Mouse (Mus musculus) C2C12 (cell line): ENCODE data around the gene Tpcn2. TPM values are rescaled to one million over a fixed set of nuclear protein-coding genes. Genes with fewer than 3 reads are reported as not detected.

ENCODE experiments used
- H3K27me3 ChIP-seq: one replicate; pipeline ENCODE4 v1.6.1; 2011; ENCODE audit not compliant: control insufficient read depth, insufficient read depth, insufficient read length
- H3K36me3 ChIP-seq: one replicate; pipeline ENCODE4 v1.6.1; 2011; ENCODE audit not compliant: control insufficient read depth, insufficient read depth
- H3K4me3 ChIP-seq: one replicate; pipeline ENCODE4 v1.5.1; 2011; ENCODE audit warnings: mild to moderate bottlenecking, control low read depth; ENCODE audit not compliant: poor library complexity, insufficient read depth, severe bottlenecking
- H3K79me2 ChIP-seq: one replicate; pipeline ENCODE4 v1.6.1; 2011; ENCODE audit not compliant: control insufficient read depth, insufficient read depth
- H3K79me3 ChIP-seq: one replicate; pipeline ENCODE4 v1.6.1; 2011; ENCODE audit warnings: low read depth, control low read depth
- H3ac ChIP-seq: one replicate; pipeline ENCODE3; 2011; ENCODE audit warnings: low read depth; ENCODE audit not compliant: control insufficient read depth, insufficient read length
- CEBPB ChIP-seq: IDR thresholded peaks from one replicate; pipeline ENCODE4 v1.6.1; 2011; ENCODE audit warnings: low read depth, mild to moderate bottlenecking, control low read depth, moderate library complexity
- CTCF ChIP-seq: IDR thresholded peaks from one replicate; pipeline ENCODE4 v1.5.1; 2011; ENCODE audit not compliant: control insufficient read depth, insufficient read depth, insufficient read length
- FOSL1 ChIP-seq: IDR thresholded peaks from one replicate; pipeline ENCODE4 v1.8.0; 2011; ENCODE audit warnings: mild to moderate bottlenecking, low read length; ENCODE audit not compliant: poor library complexity, insufficient read depth, severe bottlenecking
- MAX ChIP-seq: IDR thresholded peaks from one replicate; pipeline ENCODE4 v1.6.1; 2011; ENCODE audit warnings: mild to moderate bottlenecking, control low read depth
- MYOD1 ChIP-seq: IDR thresholded peaks from one replicate; pipeline ENCODE4 v1.6.1; 2011; ENCODE audit warnings: low read depth; ENCODE audit not compliant: control insufficient read depth, insufficient read length
- MYOG ChIP-seq: IDR thresholded peaks from one replicate; pipeline ENCODE4 v1.6.1; 2011; ENCODE audit not compliant: control insufficient read depth, insufficient read length; ENCODE audit errors: extremely low read depth
- USF1 ChIP-seq: IDR thresholded peaks from one replicate; pipeline ENCODE4 v1.6.1; 2011; ENCODE audit warnings: low read depth, mild to moderate bottlenecking, control low read depth, moderate library complexity
- polyA plus RNA-seq: library from polyadenylated mRNA; unstranded; fragments of >200 nt; fragmentation: generic; extraction: Trizol; gene quantifications from one replicate; pipeline ENCODE4 v1.2.1, GENCODE M21; 2012; ENCODE audit warnings: missing spikeins

Gene Tpcn2
- polyA plus RNA-seq, 1 experiment, result 5.2 TPM

DNA sequence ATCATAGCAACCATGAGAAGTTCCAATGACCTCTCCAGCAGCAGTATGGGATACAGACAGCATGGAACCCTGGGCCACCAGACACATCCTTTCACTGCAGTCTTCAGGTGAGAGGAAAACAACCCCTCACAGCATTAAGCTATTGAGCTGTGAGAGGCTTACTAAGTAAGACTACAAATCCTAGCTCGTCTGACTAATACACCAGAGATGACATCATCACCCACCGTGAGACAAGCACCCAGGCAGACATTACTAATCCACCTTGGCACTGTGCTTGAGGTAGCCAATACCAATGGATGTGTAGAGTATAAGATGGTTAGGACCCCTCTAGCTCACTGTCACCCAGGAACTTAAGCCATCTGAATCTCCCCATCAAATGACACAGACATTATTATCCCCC lies 143.2 kb downstream of the Tpcn2 start:
- Histone ChIP-seq H3K27me3 (no peaks in the 10 kb centered on the region), H3K36me3 (no peaks in the 10 kb centered on the region), H3K79me2 (no peaks in the 10 kb centered on the region), H3K79me3 (no peaks in the 10 kb centered on the region), H3ac (no peak overlapping the region), H3K4me3 (no peak overlapping the region)
- no peak for TF ChIP-seq FOSL1
- TF ChIP-seq USF1, result no peak
- TF ChIP-seq MAX, result no peak
- no peak for TF ChIP-seq MYOG
- TF ChIP-seq MYOD1, result no peak
- no peak for TF ChIP-seq CEBPB
- no peak for TF ChIP-seq CTCF

DNA sequence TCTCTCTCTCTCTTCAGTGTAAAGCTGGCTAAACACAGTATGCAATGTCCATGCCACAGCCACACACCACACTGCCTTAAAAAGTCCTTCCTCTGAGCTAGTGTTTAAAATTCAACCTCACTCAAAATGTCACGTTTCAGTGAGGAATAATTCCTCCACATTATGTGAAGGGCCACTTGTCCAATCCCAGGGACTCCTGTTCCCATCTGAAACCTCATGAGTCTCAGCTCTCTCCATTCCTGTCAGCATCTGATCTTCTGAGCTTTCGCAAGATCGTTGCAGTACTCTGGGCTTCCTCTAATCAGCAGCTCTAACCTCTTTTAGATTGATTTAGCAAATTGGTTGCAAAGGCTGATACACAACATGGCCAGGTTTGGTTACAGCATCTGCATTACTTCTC lies 144.2 kb downstream of the Tpcn2 start:
- Histone ChIP-seq H3K4me3 (no peak overlapping the region), H3K79me3 (no peaks in the 10 kb centered on the region), H3ac (no peak overlapping the region), H3K79me2 (no peaks in the 10 kb centered on the region), H3K36me3 (no peaks in the 10 kb centered on the region), H3K27me3 (no peaks in the 10 kb centered on the region)
- no peak for TF ChIP-seq CTCF
- no peak for TF ChIP-seq MAX
- no peak for TF ChIP-seq MYOD1
- TF ChIP-seq CEBPB, result no peak
- TF ChIP-seq USF1, result no peak

DNA sequence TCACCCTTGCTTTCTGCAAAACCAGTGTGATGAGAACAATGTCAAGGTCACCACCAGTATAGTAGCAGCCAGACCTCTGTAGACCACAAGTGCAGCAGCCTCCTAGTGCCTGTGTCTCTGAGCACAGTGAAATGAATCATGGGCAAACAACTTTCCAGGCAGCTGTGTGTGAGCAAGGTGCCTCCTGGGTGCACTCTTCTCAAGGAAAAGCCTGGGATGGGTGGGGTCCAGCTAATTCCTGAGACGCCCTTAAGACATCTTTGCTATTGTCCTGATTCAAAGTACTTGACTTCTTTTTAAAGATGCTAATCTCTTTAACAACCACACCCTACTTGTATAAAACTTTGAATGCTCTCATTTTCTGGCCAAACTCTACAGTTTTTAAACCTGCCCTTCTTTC lies 144.7 kb downstream of the Tpcn2 start:
- TF ChIP-seq CTCF, result no peak
- no peak for TF ChIP-seq MYOG
- TF ChIP-seq MAX, result no peak
- TF ChIP-seq FOSL1, result no peak
- no peak for TF ChIP-seq CEBPB
- no peak for TF ChIP-seq MYOD1
- TF ChIP-seq USF1, result no peak
- no peaks in the 10 kb centered on the region for H3K79me3 ChIP-seq

DNA sequence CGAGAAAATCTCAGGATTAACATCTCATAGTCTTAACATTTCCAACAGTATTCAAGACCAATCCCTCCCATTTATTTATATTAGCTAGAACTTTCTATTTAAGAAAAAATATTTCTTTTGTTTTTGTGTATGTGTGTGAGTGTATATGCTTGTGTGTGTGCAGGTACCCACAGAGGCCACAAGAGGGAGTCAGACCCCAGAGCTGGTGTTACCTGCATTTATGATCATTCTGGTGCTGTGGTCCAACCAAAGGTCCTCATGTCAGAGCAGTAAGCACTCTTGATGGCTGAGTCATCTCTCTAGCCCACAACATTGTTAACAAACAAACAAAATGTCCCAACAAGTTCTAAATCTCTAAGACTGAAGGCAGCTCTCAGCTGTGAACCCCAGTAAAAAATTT lies 145.9 kb downstream of the Tpcn2 start:
- Histone ChIP-seq H3K79me2 (no peaks in the 10 kb centered on the region), H3K4me3 (no peak overlapping the region), H3K36me3 (no peaks in the 10 kb centered on the region), H3ac (no peak overlapping the region), H3K27me3 (no peaks in the 10 kb centered on the region), H3K79me3 (no peaks in the 10 kb centered on the region)
- TF ChIP-seq MYOG (no peak), FOSL1 (no peak), USF1 (no peak), MAX (no peak), CEBPB (no peak), MYOD1 (no peak), CTCF (no peak)

More for the DNA sequence above, 144.7 kb downstream of the Tpcn2 start:
- no peak overlapping the region for H3K4me3 ChIP-seq
- no peaks in the 10 kb centered on the region for H3K79me2 ChIP-seq
- no peaks in the 10 kb centered on the region for H3K27me3 ChIP-seq
- H3K36me3 ChIP-seq, result no peaks in the 10 kb centered on the region
- no peak overlapping the region for H3ac ChIP-seq

DNA sequence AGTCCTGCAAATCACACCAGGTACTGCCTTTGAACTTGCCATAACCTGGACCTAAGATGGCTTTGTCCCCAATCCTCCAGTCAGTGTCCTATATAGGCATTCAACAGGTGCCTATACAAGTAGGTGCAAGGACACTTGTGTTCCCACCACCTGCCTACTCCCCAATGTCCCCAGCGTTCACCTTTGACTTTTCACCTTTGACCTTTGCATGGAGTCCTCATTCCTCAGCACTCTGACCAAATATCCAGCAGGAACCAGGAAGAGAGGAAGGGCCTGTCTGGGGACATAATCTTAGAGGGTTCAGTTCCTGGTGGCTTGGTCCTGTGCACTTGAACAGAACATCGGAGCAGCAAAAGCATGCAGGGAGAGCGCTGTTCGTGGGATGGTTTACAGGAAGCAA lies 147.0 kb downstream of the Tpcn2 start:
- no peak for TF ChIP-seq FOSL1
- TF ChIP-seq MYOD1, result no peak
- TF ChIP-seq USF1, result no peak
- no peak for TF ChIP-seq CTCF
- TF ChIP-seq MYOG, result no peak
- no peak for TF ChIP-seq MAX
- Histone ChIP-seq H3K79me2 (no peaks in the 10 kb centered on the region), H3K27me3 (no peaks in the 10 kb centered on the region), H3ac (no peak overlapping the region), H3K4me3 (no peak overlapping the region), H3K79me3 (no peaks in the 10 kb centered on the region), H3K36me3 (no peaks in the 10 kb centered on the region)

Other genes with a start within 250 kb of the Tpcn2 start
- not detected for gene 1810010D01Rik, start 75.9 kb downstream of the Tpcn2 start, polyA plus RNA-seq
- gene Mrgprf, start 16.8 kb upstream of the Tpcn2 start, polyA plus RNA-seq, result 0.88 TPM
- not detected for gene Mrgprd, start 30.8 kb upstream of the Tpcn2 start, polyA plus RNA-seq